In the genomic region with DNA sequence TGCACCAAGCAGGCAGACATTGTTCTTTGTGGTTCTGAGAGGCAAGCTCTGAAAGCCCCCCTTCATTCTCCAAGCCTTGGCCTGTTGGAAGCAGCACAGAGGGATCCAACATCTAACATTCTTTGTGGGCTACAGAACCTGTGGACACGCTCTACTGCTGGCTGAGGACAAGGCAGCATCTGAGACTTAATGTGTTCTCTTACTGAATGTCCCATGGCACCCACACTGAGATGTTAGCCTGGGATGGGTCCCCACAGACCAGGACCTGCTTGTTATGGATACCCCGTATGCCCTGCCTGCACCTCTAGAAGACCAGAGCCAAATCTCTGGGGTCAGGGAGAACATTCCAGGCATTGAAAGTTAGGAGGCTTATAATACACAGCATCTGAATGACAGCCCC, we compare ENCODE assay signal across 16 mouse cellular contexts. TPM values are rescaled to one million over a fixed set of nuclear protein-coding genes. Genes with fewer than 3 reads are reported as not detected.
A peak's percentile ranks its signal among the peaks of the same experiment; 100 is the strongest.
DNase-seq lines count a peak whose midpoint lies in the region; ATAC-seq and TF ChIP-seq lines count a peak whose summit lies in the region.
"Had no signal": no experiment of that assay in that cellular context is flagged by ENCODE, and none has a peak within 500 bp of the region (broad histone marks: within the 10 kb centered on the region; RNA-seq: fewer than 3 reads in every experiment).

No protein-coding gene starts in this region.

- 87% methylated on average over 2 of the region's 2 CpGs for WGBS in forebrain, embryonic 11.5 days
- WGBS in forebrain, embryonic 10.5 days = 89% methylated on average over 2 of the region's 2 CpGs
- WGBS in hindbrain, embryonic 12.5 days = 87% methylated on average over 2 of the region's 2 CpGs
- 87% methylated on average over 2 of the region's 2 CpGs for WGBS in hindbrain, embryonic 10.5 days
- WGBS in neural tube, embryonic 13.5 days = 90% methylated on average over 2 of the region's 2 CpGs
- 92% methylated on average over 2 of the region's 2 CpGs for WGBS in neural tube, embryonic 15.5 days

- no peak overlapping the region for H3K9ac ChIP-seq in forebrain, embryonic 11.5 days (ENCODE audit: low read length)
- H3K9ac ChIP-seq in hindbrain, embryonic 12.5 days = no peak overlapping the region
- H3K9ac ChIP-seq in neural tube, embryonic 13.5 days = no peak overlapping the region
- H3K9ac ChIP-seq in neural tube, embryonic 15.5 days (replicated peaks) = no peak overlapping the region
- H3K9ac ChIP-seq: embryonic facial prominence, embryonic 15.5 days; limb, embryonic 15.5 days; liver, embryonic 13.5 days had no signal

- no peak for DNase-seq in forebrain, embryonic 11.5 days (ENCODE audit: low spot score)
- no peak for DNase-seq in forebrain, embryonic 10.5 days (ENCODE audit: extremely low spot score, low spot score)
- no peak for DNase-seq in hindbrain, embryonic 10.5 days (ENCODE audit: low spot score)
- DNase-seq in layer of hippocampus, adult 2 months (ENCODE audit: low spot score in 2 of 2) = no peak
- DNase-seq in layer of hippocampus, adult 9-11 months = no peak

- no peak overlapping the region for H3K27ac ChIP-seq in forebrain, embryonic 11.5 days (ENCODE audit: low read depth, low read length)
- H3K27ac ChIP-seq in forebrain, embryonic 10.5 days = no peak overlapping the region
- no peak overlapping the region for H3K27ac ChIP-seq in hindbrain, embryonic 12.5 days
- H3K27ac ChIP-seq in hindbrain, embryonic 10.5 days = no peak overlapping the region
- H3K27ac ChIP-seq in layer of hippocampus, adult 2 months = peak overlapping the region; percentile 41; the same call in 1 of the 2 replicates
- H3K27ac ChIP-seq in neural tube, embryonic 13.5 days (replicated peaks) = no peak overlapping the region
- H3K27ac ChIP-seq in neural tube, embryonic 15.5 days (replicated peaks) = no peak overlapping the region
- H3K27ac ChIP-seq: embryonic facial prominence, embryonic 15.5 days; limb, embryonic 10.5 days; limb, embryonic 15.5 days; liver, embryonic 13.5 days; stomach, postnatal 0 days had no signal

- no peaks in the 10 kb centered on the region for H3K9me3 ChIP-seq in forebrain, embryonic 11.5 days (ENCODE audit: control insufficient read depth, low read length)
- H3K9me3 ChIP-seq in forebrain, embryonic 10.5 days = no peaks in the 10 kb centered on the region
- no peaks in the 10 kb centered on the region for H3K9me3 ChIP-seq in hindbrain, embryonic 12.5 days (replicated peaks)
- H3K9me3 ChIP-seq in hindbrain, embryonic 10.5 days = no peaks in the 10 kb centered on the region
- H3K9me3 ChIP-seq in neural tube, embryonic 13.5 days = no peaks in the 10 kb centered on the region
- H3K9me3 ChIP-seq in neural tube, embryonic 15.5 days (replicated peaks) = no peaks in the 10 kb centered on the region
- H3K9me3 ChIP-seq: embryonic facial prominence, embryonic 15.5 days; limb, embryonic 10.5 days; limb, embryonic 15.5 days; liver, embryonic 13.5 days; megakaryocyte, embryonic 14.5 days had no signal

- peaks cover 6% of the 10 kb centered on the region; the same call in 1 of the 2 replicates for H3K36me3 ChIP-seq in forebrain, embryonic 11.5 days (ENCODE audit: control insufficient read depth, insufficient read depth, low read length)
- peaks cover 40% of the 10 kb centered on the region for H3K36me3 ChIP-seq in forebrain, embryonic 10.5 days (replicated peaks)
- H3K36me3 ChIP-seq in hindbrain, embryonic 12.5 days = peaks cover 22% of the 10 kb centered on the region
- peaks cover 47% of the 10 kb centered on the region for H3K36me3 ChIP-seq in hindbrain, embryonic 10.5 days
- H3K36me3 ChIP-seq in neural tube, embryonic 13.5 days = peaks cover 34% of the 10 kb centered on the region
- H3K36me3 ChIP-seq in neural tube, embryonic 15.5 days = peaks cover 17% of the 10 kb centered on the region

- H3K4me1 ChIP-seq in forebrain, embryonic 11.5 days (replicated peaks; ENCODE audit: control insufficient read depth, insufficient read depth, low read length) = no peaks in the 10 kb centered on the region
- no peaks in the 10 kb centered on the region for H3K4me1 ChIP-seq in forebrain, embryonic 10.5 days
- H3K4me1 ChIP-seq in hindbrain, embryonic 12.5 days = no peaks in the 10 kb centered on the region; the same call in 1 of the 2 replicates
- no peaks in the 10 kb centered on the region for H3K4me1 ChIP-seq in hindbrain, embryonic 10.5 days (replicated peaks)
- H3K4me1 ChIP-seq in neural tube, embryonic 13.5 days (replicated peaks) = no peaks in the 10 kb centered on the region
- H3K4me1 ChIP-seq in neural tube, embryonic 15.5 days = 0 out of 2 replicates have a peak, but pooled peaks cover 4% of the 10 kb centered on the region
- H3K4me1 ChIP-seq: embryonic facial prominence, embryonic 15.5 days; limb, embryonic 10.5 days; limb, embryonic 15.5 days; megakaryocyte, embryonic 14.5 days had no signal

- ATAC-seq in forebrain, embryonic 11.5 days (replicated peaks; ENCODE audit: low FRiP score) = 0 out of 2 replicates have a peak, but pooled peaks have one; percentile 32
- ATAC-seq in hindbrain, embryonic 12.5 days (ENCODE audit: low FRiP score) = peak; percentile 24; the same call in 1 of the 2 replicates
- 0 out of 2 replicates have a peak, but pooled peaks have one; percentile 13 for ATAC-seq in neural tube, embryonic 13.5 days (ENCODE audit: low read depth)
- ATAC-seq in neural tube, embryonic 15.5 days (ENCODE audit: low FRiP score) = no peak

- H3K4me3 ChIP-seq in forebrain, embryonic 11.5 days (ENCODE audit: low read depth, low read length) = no peak overlapping the region
- H3K4me3 ChIP-seq in forebrain, embryonic 10.5 days = no peak overlapping the region
- no peak overlapping the region for H3K4me3 ChIP-seq in hindbrain, embryonic 12.5 days
- no peak overlapping the region for H3K4me3 ChIP-seq in hindbrain, embryonic 10.5 days
- no peak overlapping the region for H3K4me3 ChIP-seq in layer of hippocampus, adult 2 months
- no peak overlapping the region for H3K4me3 ChIP-seq in neural tube, embryonic 13.5 days
- H3K4me3 ChIP-seq in neural tube, embryonic 15.5 days (replicated peaks) = no peak overlapping the region
- H3K4me3 ChIP-seq: embryonic facial prominence, embryonic 15.5 days; limb, embryonic 10.5 days; limb, embryonic 15.5 days; liver, embryonic 13.5 days; megakaryocyte, embryonic 14.5 days had no signal

- H3K4me2 ChIP-seq in forebrain, embryonic 11.5 days (ENCODE audit: low read depth, low read length, severe bottlenecking) = no peak overlapping the region
- no peak overlapping the region for H3K4me2 ChIP-seq in hindbrain, embryonic 12.5 days (replicated peaks)
- H3K4me2 ChIP-seq in neural tube, embryonic 13.5 days = no peak overlapping the region
- H3K4me2 ChIP-seq in neural tube, embryonic 15.5 days = no peak overlapping the region
- H3K4me2 ChIP-seq: embryonic facial prominence, embryonic 15.5 days; heart, embryonic 11.5 days; limb, embryonic 15.5 days; liver, embryonic 13.5 days had no signal

- no peaks in the 10 kb centered on the region for H3K27me3 ChIP-seq in forebrain, embryonic 11.5 days (ENCODE audit: control insufficient read depth, insufficient read depth, low read length)
- H3K27me3 ChIP-seq in forebrain, embryonic 10.5 days (ENCODE audit: poor library complexity, severe bottlenecking) = no peaks in the 10 kb centered on the region
- H3K27me3 ChIP-seq in hindbrain, embryonic 12.5 days = no peaks in the 10 kb centered on the region
- H3K27me3 ChIP-seq in hindbrain, embryonic 10.5 days (ENCODE audit: insufficient read depth, poor library complexity, severe bottlenecking) = no peaks in the 10 kb centered on the region
- no peaks in the 10 kb centered on the region for H3K27me3 ChIP-seq in neural tube, embryonic 13.5 days
- no peaks in the 10 kb centered on the region for H3K27me3 ChIP-seq in neural tube, embryonic 15.5 days (replicated peaks)
- H3K27me3 ChIP-seq: embryonic facial prominence, embryonic 15.5 days; limb, embryonic 15.5 days; liver, embryonic 13.5 days; megakaryocyte, embryonic 14.5 days; Patski had no signal

- no peak for TF ChIP-seq CTCF in layer of hippocampus, adult 2 months (conservative IDR thresholded peaks at IDR 0.05)

RNA-seq across cellular contexts. Expression of gene Itm2c, which starts 40.2 kb away (rescaled TPM):
- polyA plus RNA-seq in forebrain, embryonic 11.5 days (2014; fragmentation: Nextera tagmentation; extraction: Ambion mirVana) = 65.3 and 74.7 TPM in 2 replicates
- 126 and 132 TPM in 2 replicates for polyA plus RNA-seq in forebrain, embryonic 10.5 days (2016; fragmentation: Nextera tagmentation; extraction: Ambion mirVana)
- polyA plus RNA-seq in hindbrain, embryonic 12.5 days (2016; fragmentation: Nextera tagmentation; extraction: Ambion mirVana) = 169 and 173 TPM in 2 replicates
- polyA plus RNA-seq in hindbrain, embryonic 10.5 days (2016; fragmentation: Nextera tagmentation; extraction: Ambion mirVana) = 146 and 151 TPM in 2 replicates
- 100 to 1,000 TPM; 748 to 802 TPM for total RNA-seq in layer of hippocampus, adult 2 months (2021)
- 148 and 155 TPM in 2 replicates for polyA plus RNA-seq in neural tube, embryonic 13.5 days (2015; fragmentation: Nextera tagmentation; extraction: Ambion mirVana)
- 185 and 211 TPM in 2 replicates for polyA plus RNA-seq in neural tube, embryonic 15.5 days (2015; fragmentation: Nextera tagmentation; extraction: Ambion mirVana)
